Mouse (Mus musculus) brain, embryonic 14.5 days (tissue): Measurements from ENCODE around the gene Exo5. TPM values are rescaled to one million over a fixed set of nuclear protein-coding genes. Genes with fewer than 3 reads are reported as not detected.
A peak's percentile ranks its signal among the peaks of the same experiment; 100 is the strongest.

Source experiments
- DNase-seq: peaks from one replicate; pipeline ENCODE4 v3.0.0-alpha.2; 2011; ENCODE audit warnings: low read depth
- CTCF ChIP-seq: fragments of 200-500 bp; IDR thresholded peaks from 2 replicates; pipeline ENCODE4 v1.5.1; 2012; ENCODE audit warnings: inconsistent platforms, mild to moderate bottlenecking, moderate library complexity, borderline replicate concordance; ENCODE audit not compliant: insufficient read depth, insufficient read length; ENCODE audit errors: extremely low read depth
- POLR2A ChIP-seq: fragments of 200-500 bp; IDR thresholded peaks from 2 replicates; pipeline ENCODE4 v1.6.1; 2012; ENCODE audit warnings: mild to moderate bottlenecking, inconsistent platforms, borderline replicate concordance; ENCODE audit not compliant: poor library complexity, insufficient read depth, insufficient read length, severe bottlenecking; ENCODE audit errors: extremely low read depth
- polyA plus RNA-seq: library from polyadenylated mRNA; depleted of rRNA; stranded (reverse); fragments of >200 nt; gene quantifications from 2 replicates; pipeline ENCODE4 v1.2.3, GENCODE M21; 2012; rRNA removed

Exo5 gene
- polyA plus RNA-seq, 1 experiment: 32.6 TPM

GRCm38 (mm10) chr4:120879386-120879785 is 45.4 kb downstream of the Exo5 start:
- TF ChIP-seq CTCF (no peak), POLR2A (no peak)
- DNase-seq: no peak

- TF ChIP-seq CTCF (no peak), POLR2A (no peak)
- DNase-seq: peak; percentile 46
Measured at GRCm38 (mm10) chr4:120878728-120879127, 46.1 kb downstream of the Exo5 start.

- TF ChIP-seq CTCF: no peak
- no peak for TF ChIP-seq POLR2A
- DNase-seq: no peak
Measured at GRCm38 (mm10) chr4:120875961-120876360, 48.9 kb downstream of the Exo5 start.

Other genes starting within 250 kb of the Exo5 start
- 10.9 and 11.8 TPM in 2 replicates for gene Kcnq4, start 176.4 kb downstream of the Exo5 start, polyA plus RNA-seq
- 160 and 212 TPM in 2 replicates for gene Nfyc, start 93.4 kb downstream of the Exo5 start, polyA plus RNA-seq
- 21.8 and 39.8 TPM in 2 replicates for gene Rims3, start 70.2 kb downstream of the Exo5 start, polyA plus RNA-seq
- gene Zfp69, start 26.7 kb upstream of the Exo5 start, polyA plus RNA-seq: 2.9 and 4.2 TPM in 2 replicates
- 34.4 and 59.8 TPM in 2 replicates for gene Smap2, start 92.2 kb upstream of the Exo5 start, polyA plus RNA-seq
- gene Col9a2, start 114.4 kb upstream of the Exo5 start, polyA plus RNA-seq: 11.0 and 17.5 TPM in 2 replicates
- gene Zmpste24, start 173.2 kb upstream of the Exo5 start, polyA plus RNA-seq: 17.5 and 19.4 TPM in 2 replicates
- not detected in 2 replicates for gene Tmco2, start 184.2 kb upstream of the Exo5 start, polyA plus RNA-seq